Mouse (Mus musculus): Measurements from ENCODE around the gene Edc4.

Edc4 gene

GRCm38 (mm10) chr8:105889756-105890465, 9.2 kb downstream of the Edc4 start:
- no peak for DNase-seq

- no peak for DNase-seq
These were observed 10.2 kb downstream of the Edc4 start for GRCm38 (mm10) chr8:105890870-105891269.

- DNase-seq, result peak; percentile 48
These were observed 11.8 kb downstream of the Edc4 start for GRCm38 (mm10) chr8:105892432-105892831.

- DNase-seq, result peak; percentile 21
These were observed 12.7 kb downstream of the Edc4 start, which contains the start of gene Nrn1l for GRCm38 (mm10) chr8:105893339-105893738. Nrn1l (plus strand) TSS chr8:105893567.

GRCm38 (mm10) chr8:105897801-105898480, 17.3 kb downstream of the Edc4 start:
- no peak for DNase-seq

- peak; percentile 95 for DNase-seq
These were observed 19.7 kb downstream of the Edc4 start, which contains the start of gene Pskh1 for GRCm38 (mm10) chr8:105900180-105900940. Pskh1 (plus strand) TSS chr8:105900441.

DNA sequence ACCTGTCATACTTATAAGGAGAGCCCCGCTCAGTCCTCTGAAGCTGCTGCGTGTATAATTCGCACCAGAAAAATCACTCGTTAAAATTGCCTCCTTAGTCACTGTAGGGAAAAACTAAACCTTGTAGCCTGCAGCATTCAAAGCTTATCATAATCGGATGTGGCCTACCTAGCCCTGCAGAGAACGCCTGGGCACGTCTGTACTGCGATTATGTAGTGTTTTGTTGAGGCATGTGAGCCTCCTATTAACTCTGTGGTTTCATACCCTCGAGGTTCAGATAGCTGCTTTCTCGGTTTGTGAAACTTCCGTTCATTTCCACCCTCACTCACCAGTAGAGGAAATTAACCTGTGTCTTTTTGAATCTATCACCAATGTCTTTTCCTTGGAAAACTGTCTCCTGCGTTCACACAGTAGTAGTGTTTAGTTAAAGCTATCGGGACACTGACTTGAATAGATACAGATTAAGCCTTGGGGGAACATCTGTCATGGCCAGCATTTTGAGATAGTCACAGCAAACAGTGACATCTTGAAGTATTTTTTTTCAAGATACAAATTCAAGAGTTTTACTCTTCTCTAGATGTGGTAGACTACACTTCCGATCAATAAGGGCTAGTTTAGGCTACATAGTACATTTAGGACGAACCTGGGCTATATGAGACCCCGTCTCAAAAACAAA, 20.4 kb downstream of the Edc4 start:
- DNase-seq, result peak; percentile 20

DNA sequence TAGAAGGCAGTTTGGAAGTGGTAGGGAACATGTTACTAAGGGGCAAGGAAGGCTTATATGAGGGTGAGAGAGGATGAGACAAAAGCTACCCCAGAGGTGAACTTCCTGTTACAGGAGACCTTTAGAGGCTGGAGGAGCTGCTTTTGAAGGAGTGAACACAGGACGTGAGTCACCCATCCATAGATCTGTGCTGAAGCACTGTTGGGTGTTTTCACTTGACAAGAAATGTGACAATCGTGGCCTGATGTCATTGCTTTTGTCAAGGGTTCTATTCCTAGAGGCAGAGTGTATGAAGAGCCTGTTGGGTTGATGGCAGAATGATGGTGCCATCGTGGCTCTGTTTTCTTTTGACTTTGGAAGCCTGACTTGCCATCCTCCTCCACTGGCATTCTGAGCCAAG, 38.7 kb downstream of the Edc4 start:
- DNase-seq, result no peak

DNA sequence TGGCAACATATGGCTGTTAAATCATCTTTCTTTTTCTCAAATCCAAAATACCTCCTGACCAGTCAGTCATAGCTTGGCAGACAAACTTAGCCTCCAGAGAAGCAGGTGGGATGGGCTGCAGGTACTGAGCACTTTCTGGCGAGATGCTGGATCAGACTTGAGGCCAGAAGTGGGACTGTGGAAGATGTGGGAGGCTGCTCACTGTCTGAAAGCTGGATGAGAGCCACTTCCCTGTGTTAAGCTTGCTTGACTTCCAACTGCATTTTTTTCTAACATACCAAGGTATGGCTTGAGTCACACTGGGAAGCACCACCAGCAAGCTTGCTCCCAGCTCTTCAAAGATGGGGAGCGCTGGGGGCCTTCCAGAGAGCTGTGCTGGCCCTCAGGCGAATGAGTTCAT, 44.4 kb downstream of the Edc4 start:
- no peak for DNase-seq

DNA sequence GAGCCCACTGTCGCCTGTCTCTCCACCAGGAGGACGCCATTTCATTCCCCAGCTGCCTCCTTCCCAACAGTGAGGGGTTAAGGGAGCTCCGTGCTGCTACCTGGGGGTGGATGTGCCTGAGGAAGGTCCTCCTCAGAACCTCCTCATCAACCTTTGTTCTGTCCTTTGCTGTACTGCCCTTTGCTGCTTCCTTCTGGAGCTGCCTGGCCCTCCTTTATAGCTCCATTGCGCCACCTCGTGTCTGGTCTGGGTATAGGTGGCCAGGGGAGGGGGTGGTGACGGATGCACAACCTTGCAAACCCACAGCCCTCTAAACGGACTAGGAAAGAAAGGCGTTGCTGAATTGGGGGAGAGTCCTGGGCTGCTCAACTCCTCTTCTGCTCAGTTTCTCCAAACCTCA, 49.9 kb downstream of the Edc4 start:
- DNase-seq, result peak; percentile 92

- DNase-seq, result no peak
These were observed 50.6 kb downstream of the Edc4 start for GRCm38 (mm10) chr8:105931271-105931670.

DNA sequence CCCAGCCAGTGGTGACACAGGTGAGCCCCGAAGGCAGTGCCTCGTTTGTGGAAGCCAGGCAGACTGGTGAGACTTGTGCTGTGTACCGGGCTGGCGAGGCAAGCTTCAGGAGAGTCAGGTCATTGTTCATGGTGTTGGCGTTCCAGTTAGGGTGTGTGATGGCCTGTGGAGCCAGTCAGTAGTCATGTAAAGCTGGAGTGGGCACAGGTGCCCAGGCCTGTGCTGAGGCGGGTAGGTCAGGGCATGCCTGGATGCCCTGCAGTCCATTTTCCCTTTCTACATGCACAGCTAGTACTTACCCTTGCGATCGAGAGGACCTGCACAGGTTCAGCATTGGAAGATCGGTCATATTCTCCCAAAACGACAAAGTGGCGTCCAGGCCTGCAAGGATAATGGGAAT, 51.8 kb downstream of the Edc4 start:
- DNase-seq, result no peak

DNA sequence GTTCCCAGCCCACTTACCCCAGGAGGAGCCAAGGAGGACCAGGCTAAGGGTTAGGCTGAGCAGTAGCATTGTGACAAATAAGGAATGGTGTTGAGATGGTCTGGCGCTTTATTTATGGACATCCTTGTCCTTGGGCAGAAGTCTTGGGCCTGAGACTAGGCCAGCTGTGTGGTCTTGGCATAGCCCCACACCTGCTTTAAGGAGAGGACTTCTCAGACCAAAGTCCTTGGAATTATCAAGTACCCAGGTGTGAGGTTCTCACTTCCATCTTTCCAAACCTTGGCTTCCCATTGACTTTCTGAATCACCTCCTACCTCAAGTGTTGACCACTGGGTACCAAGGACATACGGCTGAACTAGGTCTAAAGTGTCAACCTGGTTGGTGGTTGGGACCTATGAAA, 53.1 kb downstream of the Edc4 start, which contains the start of gene Ctrl:
Gene Ctrl (minus strand): TSS at position 101 of the 400 bp plus-strand sequence.
- no peak for DNase-seq

- no peak for DNase-seq
These were observed 54.4 kb downstream of the Edc4 start for GRCm38 (mm10) chr8:105935105-105935504.

GRCm38 (mm10) chr8:105935863-105936603, 55.4 kb downstream of the Edc4 start:
- no peak for DNase-seq

- peak; percentile 76 for DNase-seq
These were observed 56.3 kb downstream of the Edc4 start for GRCm38 (mm10) chr8:105936866-105937475.

- DNase-seq, result peak; percentile 64
These were observed 57.0 kb downstream of the Edc4 start for GRCm38 (mm10) chr8:105937496-105938305.

- DNase-seq, result peak; percentile 53
These were observed 57.6 kb downstream of the Edc4 start, which contains the start of gene Psmb10 for GRCm38 (mm10) chr8:105938306-105938669. Psmb10 (minus strand) TSS chr8:105938444.

DNA sequence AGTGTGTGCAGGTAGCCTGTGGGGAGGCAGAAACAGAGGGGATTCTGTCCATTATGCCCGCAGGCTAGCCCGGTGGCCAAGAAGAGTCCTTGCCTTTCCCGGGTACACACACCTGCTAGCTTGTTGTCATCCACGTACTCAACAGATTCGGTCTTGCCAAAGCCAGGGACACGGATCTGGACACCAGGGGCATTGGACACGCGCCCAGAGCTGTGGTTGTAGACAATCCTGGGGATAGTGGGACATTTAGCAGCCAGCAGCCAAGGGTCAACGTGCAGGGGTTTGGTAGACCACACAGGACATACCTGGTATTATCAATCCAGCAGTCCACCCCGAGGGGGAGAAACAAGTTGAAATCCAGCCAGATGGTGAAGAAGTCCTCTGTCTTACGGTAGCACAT, 61.3 kb downstream of the Edc4 start:
- no peak for DNase-seq

GRCm38 (mm10) chr8:105942542-105942941, 61.9 kb downstream of the Edc4 start:
- DNase-seq, result no peak

- no peak for DNase-seq
These were observed 62.6 kb downstream of the Edc4 start, which contains the start of gene Lcat for GRCm38 (mm10) chr8:105943321-105943739. Lcat (minus strand) TSS chr8:105943382.
